13 mouse cellular contexts compared by ENCODE assay signal in genomic region chr4:84457512-84458217, GRCm38 (mm10).
DNase-seq lines count a peak whose midpoint lies in the region.
"Had no signal": no experiment of that assay in that cellular context is flagged by ENCODE, and none has a peak within 500 bp of the region (broad histone marks: within the 10 kb centered on the region; RNA-seq: fewer than 3 reads in every experiment).

No protein-coding gene starts in this region.

- intact Hi-C loops in heart, postnatal 14 days (cut with DNase I): no loop called here

- H3K27ac ChIP-seq in heart, embryonic 10.5 days: no peak overlapping the region

- H3K4me1 ChIP-seq in heart, embryonic 10.5 days: no peaks in the 10 kb centered on the region

- no peaks in the 10 kb centered on the region for H3K36me3 ChIP-seq in heart, embryonic 10.5 days
- H3K36me3 ChIP-seq: hindbrain, embryonic 13.5 days; kidney, embryonic 15.5 days had no signal

- WGBS in heart, embryonic 10.5 days: 76% methylated on average over 10 of the region's 10 CpGs

- no peak overlapping the region for H3K4me3 ChIP-seq in heart, embryonic 10.5 days
- H3K4me3 ChIP-seq: hindbrain, embryonic 13.5 days; kidney, embryonic 15.5 days had no signal

- no peaks in the 10 kb centered on the region for H3K27me3 ChIP-seq in heart, embryonic 10.5 days (ENCODE audit: insufficient read depth, poor library complexity, severe bottlenecking)
- H3K27me3 ChIP-seq: hindbrain, embryonic 13.5 days; kidney, embryonic 15.5 days had no signal

- no peaks in the 10 kb centered on the region for H3K9me3 ChIP-seq in heart, embryonic 10.5 days
- H3K9me3 ChIP-seq: hindbrain, embryonic 13.5 days; kidney, embryonic 15.5 days had no signal

- peak; percentile 19 for DNase-seq in heart, adult 8-10 months (ENCODE audit: low spot score)
- DNase-seq in heart, embryonic 10.5 days (ENCODE audit: low spot score): no peak
- DNase-seq in retina, embryonic 14.5 days (ENCODE audit: low spot score): peak; percentile 13
- no peak for DNase-seq in retina, postnatal 1 day
- DNase-seq in heart, postnatal 14 days: peak; percentile 3 to 8
- DNase-seq in spleen, postnatal 4 days (ENCODE audit: low spot score in 2 of 2): no peak
- no peak for DNase-seq in testis, postnatal 10 days (ENCODE audit: low spot score)
- DNase-seq in urinary bladder, postnatal 10 days (ENCODE audit: low spot score): no peak
- DNase-seq: adrenal gland, postnatal 25 days; cerebellum, adult 11 months; thymus, adult 18-20 months had no signal

Comparison
In these comparisons a context has a peak if more than half of its experiments do, and no peak if none do; other contexts are left out.
1. DNase-seq: peak in heart, adult 8-10 months (single experiment), retina, embryonic 14.5 days (single experiment) and heart, postnatal 14 days (2 of 2); none in heart, embryonic 10.5 days (single experiment), retina, postnatal 1 day (single experiment), spleen, postnatal 4 days (0 of 2), testis, postnatal 10 days (single experiment) and urinary bladder, postnatal 10 days (single experiment).